In genomic region chr1:56548050-56548449, GRCm38 (mm10) we compare ENCODE assay signal across 32 mouse cellular contexts.
"Had no signal": no experiment of that assay in that cellular context is flagged by ENCODE, and none has a peak within 500 bp of the region (broad histone marks: within the 10 kb centered on the region; RNA-seq: fewer than 3 reads in every experiment).

No protein-coding gene starts in this region.

- H3K4me1 ChIP-seq: limb, embryonic 10.5 days; limb, embryonic 12.5 days; limb, embryonic 13.5 days; limb, embryonic 15.5 days; liver, embryonic 12.5 days; liver, embryonic 13.5 days; liver, embryonic 15.5 days; lung, embryonic 15.5 days; megakaryocyte, embryonic 14.5 days; midbrain, embryonic 10.5 days; midbrain, embryonic 12.5 days; midbrain, embryonic 13.5 days; midbrain, embryonic 15.5 days; neural tube, embryonic 12.5 days had no signal

- H3K36me3 ChIP-seq: limb, embryonic 10.5 days; limb, embryonic 12.5 days; limb, embryonic 13.5 days; limb, embryonic 15.5 days; liver, embryonic 12.5 days; liver, embryonic 13.5 days; liver, embryonic 15.5 days; lung, embryonic 15.5 days; midbrain, embryonic 10.5 days; midbrain, embryonic 12.5 days; midbrain, embryonic 13.5 days; midbrain, embryonic 15.5 days; neural tube, embryonic 12.5 days had no signal

- ATAC-seq: liver, embryonic 12.5 days; liver, postnatal 0 days; lung, postnatal 0 days; midbrain, embryonic 13.5 days; midbrain, embryonic 15.5 days; midbrain, embryonic 16.5 days had no signal

- H3K27ac ChIP-seq: limb, embryonic 10.5 days; limb, embryonic 12.5 days; limb, embryonic 13.5 days; limb, embryonic 15.5 days; liver, embryonic 12.5 days; liver, embryonic 13.5 days; liver, embryonic 14.5 days; liver, embryonic 15.5 days; lung, embryonic 15.5 days; macrophage; midbrain, embryonic 10.5 days; midbrain, embryonic 12.5 days; midbrain, embryonic 13.5 days; midbrain, embryonic 15.5 days; neural tube, embryonic 12.5 days had no signal

- H3K4me2 ChIP-seq: limb, embryonic 12.5 days; limb, embryonic 13.5 days; limb, embryonic 15.5 days; liver, embryonic 11.5 days; liver, embryonic 12.5 days; liver, embryonic 13.5 days; liver, embryonic 15.5 days; lung, embryonic 14.5 days; lung, embryonic 15.5 days; midbrain, embryonic 11.5 days; midbrain, embryonic 12.5 days; midbrain, embryonic 13.5 days; midbrain, embryonic 15.5 days; neural tube, embryonic 12.5 days had no signal

- DNase-seq: left cerebral cortex, postnatal 4 days; liver; liver, embryonic 13.5 days; liver, postnatal 0 days; lung, adult 18-20 months; lung, adult 2 months; lung, embryonic 14.5 days; lung, postnatal 10 days; lung, postnatal 14 days; lung, postnatal 36 days; lung, postnatal 4 days; midbrain, embryonic 14.5 days had no signal

- H3K9ac ChIP-seq: limb, embryonic 12.5 days; limb, embryonic 13.5 days; limb, embryonic 15.5 days; liver, embryonic 12.5 days; liver, embryonic 13.5 days; liver, embryonic 14.5 days; liver, embryonic 15.5 days; liver, postnatal 0 days; lung, embryonic 14.5 days; lung, embryonic 15.5 days; midbrain, embryonic 12.5 days; midbrain, embryonic 13.5 days; midbrain, embryonic 15.5 days; neural tube, embryonic 12.5 days had no signal

- H3K4me3 ChIP-seq: limb, embryonic 10.5 days; limb, embryonic 12.5 days; limb, embryonic 13.5 days; limb, embryonic 15.5 days; liver, embryonic 12.5 days; liver, embryonic 13.5 days; liver, embryonic 15.5 days; lung, embryonic 15.5 days; megakaryocyte, embryonic 14.5 days; midbrain, embryonic 10.5 days; midbrain, embryonic 12.5 days; midbrain, embryonic 13.5 days; midbrain, embryonic 15.5 days; myocyte; neural tube, embryonic 12.5 days had no signal

- H3K27me3 ChIP-seq: limb, embryonic 12.5 days; limb, embryonic 13.5 days; limb, embryonic 15.5 days; liver, embryonic 12.5 days; liver, embryonic 13.5 days; liver, embryonic 15.5 days; lung, embryonic 15.5 days; megakaryocyte, embryonic 14.5 days; midbrain, embryonic 12.5 days; midbrain, embryonic 13.5 days; midbrain, embryonic 15.5 days; neural tube, embryonic 12.5 days had no signal

- H3K9me3 ChIP-seq: limb, embryonic 10.5 days; limb, embryonic 12.5 days; limb, embryonic 13.5 days; limb, embryonic 15.5 days; liver, embryonic 12.5 days; liver, embryonic 13.5 days; liver, embryonic 15.5 days; lung, embryonic 15.5 days; megakaryocyte, embryonic 14.5 days; midbrain, embryonic 10.5 days; midbrain, embryonic 12.5 days; midbrain, embryonic 13.5 days; midbrain, embryonic 15.5 days; neural tube, embryonic 12.5 days had no signal
